Mouse (Mus musculus): ENCODE measurements around the gene Aplp1. TPM values are rescaled to one million over a fixed set of nuclear protein-coding genes. Genes with fewer than 3 reads are reported as not detected.

Gene Aplp1
- polyA plus RNA-seq, 1 experiment from 2014 or later, result 24.1 TPM

DNA sequence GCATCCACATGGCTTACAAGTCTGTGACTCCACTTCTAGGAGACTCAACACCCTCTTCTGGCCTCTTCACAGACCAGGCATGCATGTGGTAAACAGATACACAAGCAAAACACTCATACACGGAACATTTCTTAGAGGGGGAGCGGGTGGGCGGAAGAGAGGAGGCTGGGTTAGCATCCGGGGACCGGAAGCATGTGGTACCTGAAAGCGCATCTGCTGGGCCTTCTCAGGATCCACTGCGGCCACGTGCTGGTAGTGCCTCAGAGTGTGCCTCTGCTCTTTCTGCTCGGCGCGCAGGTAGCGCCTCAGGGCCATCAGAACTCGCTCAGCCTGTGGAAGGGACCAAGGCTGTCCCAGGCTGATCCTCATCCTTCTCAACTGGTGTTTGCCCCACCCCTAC, 5.6 kb downstream of the Aplp1 start:
- Histone ChIP-seq H3K27ac (no peak overlapping the region), H3K4me2 (ENCODE audit: low read length) (no peak overlapping the region), H3K9ac (ENCODE audit: low read depth, low read length) (no peak overlapping the region), H3K9me3 (replicated peaks; ENCODE audit: low read length) (no peaks in the 10 kb centered on the region), H3K4me1 (replicated peaks; ENCODE audit: insufficient read depth, low read length) (peaks cover 9% of the 10 kb centered on the region), H3K4me3 (replicated peaks; ENCODE audit: low read depth, low read length) (no peak overlapping the region), H3K27me3 (ENCODE audit: insufficient read depth, low read length) (no peaks in the 10 kb centered on the region), H3K36me3 (ENCODE audit: insufficient read depth, low read length) (no peaks in the 10 kb centered on the region)
- ATAC-seq (replicated peaks; ENCODE audit: low FRiP score, low read depth), result no peak
- no peak for TF ChIP-seq CTCF (IDR thresholded peaks at IDR 0.05; ENCODE audit: low read depth)
- 80% methylated on average over 13 of the region's 13 CpGs for WGBS
- no peak for DNase-seq (ENCODE audit: low spot score)

- Histone ChIP-seq H3K27me3 (ENCODE audit: insufficient read depth, low read length) (no peaks in the 10 kb centered on the region), H3K4me3 (replicated peaks; ENCODE audit: low read depth, low read length) (no peak overlapping the region), H3K27ac (no peak overlapping the region), H3K36me3 (ENCODE audit: insufficient read depth, low read length) (no peaks in the 10 kb centered on the region), H3K9ac (ENCODE audit: low read depth, low read length) (no peak overlapping the region), H3K4me2 (ENCODE audit: low read length) (no peak overlapping the region), H3K4me1 (replicated peaks; ENCODE audit: insufficient read depth, low read length) (no peaks in the 10 kb centered on the region), H3K9me3 (replicated peaks; ENCODE audit: low read length) (no peaks in the 10 kb centered on the region)
- no peak for TF ChIP-seq CTCF (IDR thresholded peaks at IDR 0.05; ENCODE audit: low read depth)
- ATAC-seq (replicated peaks; ENCODE audit: low FRiP score, low read depth), result no peak
- 20% methylated on average over 10 of the region's 10 CpGs for WGBS
- no peak for DNase-seq (ENCODE audit: low spot score)
Observed at GRCm38 (mm10) chr7:30436879-30437278, 8.5 kb downstream of the Aplp1 start.

DNA sequence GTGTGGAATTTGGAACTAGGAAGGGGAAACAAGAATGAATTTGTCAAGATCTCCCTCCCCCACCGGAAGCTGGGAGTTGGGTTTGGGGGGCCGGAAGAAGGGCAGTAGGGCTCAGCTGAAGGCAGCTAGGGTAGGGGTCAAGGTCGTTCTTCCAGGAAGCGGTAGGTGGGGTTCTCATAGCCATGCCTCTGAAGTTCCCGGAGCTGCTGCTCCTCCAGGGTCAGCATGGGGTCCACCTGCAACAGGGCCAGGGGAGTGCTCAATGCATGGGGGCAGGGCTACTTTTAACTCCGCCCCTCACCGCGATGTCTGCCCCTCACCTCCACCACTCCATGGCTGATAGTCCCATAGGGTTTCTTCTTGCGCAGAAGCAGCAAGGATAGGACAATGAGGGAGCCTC, 10.2 kb downstream of the Aplp1 start:
- Histone ChIP-seq H3K4me1 (replicated peaks; ENCODE audit: insufficient read depth, low read length) (no peaks in the 10 kb centered on the region), H3K9me3 (replicated peaks; ENCODE audit: low read length) (no peaks in the 10 kb centered on the region), H3K4me2 (ENCODE audit: low read length) (no peak overlapping the region), H3K4me3 (replicated peaks; ENCODE audit: low read depth, low read length) (no peak overlapping the region), H3K27ac (no peak overlapping the region), H3K27me3 (ENCODE audit: insufficient read depth, low read length) (no peaks in the 10 kb centered on the region), H3K36me3 (ENCODE audit: insufficient read depth, low read length) (no peaks in the 10 kb centered on the region), H3K9ac (ENCODE audit: low read depth, low read length) (no peak overlapping the region)
- ATAC-seq (replicated peaks; ENCODE audit: low FRiP score, low read depth) (no peak), DNase-seq (ENCODE audit: low spot score) (no peak)
- no peak for TF ChIP-seq CTCF (IDR thresholded peaks at IDR 0.05; ENCODE audit: low read depth)
- WGBS, result 47% methylated on average over 9 of the region's 9 CpGs

GRCm38 (mm10) chr7:30434701-30435100, 10.6 kb downstream of the Aplp1 start:
- no peak for TF ChIP-seq CTCF (IDR thresholded peaks at IDR 0.05; ENCODE audit: low read depth)
- H3K4me3 ChIP-seq (replicated peaks; ENCODE audit: low read depth, low read length), result no peak overlapping the region
- no peak for ATAC-seq (replicated peaks; ENCODE audit: low FRiP score, low read depth)
- H3K4me1 ChIP-seq (replicated peaks; ENCODE audit: insufficient read depth, low read length), result no peaks in the 10 kb centered on the region
- H3K36me3 ChIP-seq (ENCODE audit: insufficient read depth, low read length), result no peaks in the 10 kb centered on the region
- no peaks in the 10 kb centered on the region for H3K27me3 ChIP-seq (ENCODE audit: insufficient read depth, low read length)
- H3K27ac ChIP-seq, result no peak overlapping the region
- no peaks in the 10 kb centered on the region for H3K9me3 ChIP-seq (replicated peaks; ENCODE audit: low read length)
- no peak overlapping the region for H3K4me2 ChIP-seq (ENCODE audit: low read length)
- WGBS, result 75% methylated on average over 10 of the region's 10 CpGs
- no peak overlapping the region for H3K9ac ChIP-seq (ENCODE audit: low read depth, low read length)
- DNase-seq (ENCODE audit: low spot score), result no peak

- DNase-seq (ENCODE audit: low spot score), result peak; percentile 81
- no peak overlapping the region for H3K9ac ChIP-seq (ENCODE audit: low read depth, low read length)
- no peaks in the 10 kb centered on the region for H3K27me3 ChIP-seq (ENCODE audit: insufficient read depth, low read length)
- no peaks in the 10 kb centered on the region for H3K4me1 ChIP-seq (replicated peaks; ENCODE audit: insufficient read depth, low read length)
- ATAC-seq (replicated peaks; ENCODE audit: low FRiP score, low read depth), result no peak; the same call in 1 of the 2 replicates
- WGBS, result 4% methylated on average over 10 of the region's 10 CpGs
- H3K4me2 ChIP-seq (ENCODE audit: low read length), result no peak overlapping the region
- no peaks in the 10 kb centered on the region for H3K9me3 ChIP-seq (replicated peaks; ENCODE audit: low read length)
- no peak for TF ChIP-seq CTCF (IDR thresholded peaks at IDR 0.05; ENCODE audit: low read depth)
- no peak overlapping the region for H3K27ac ChIP-seq
- H3K36me3 ChIP-seq (ENCODE audit: insufficient read depth, low read length), result no peaks in the 10 kb centered on the region
- H3K4me3 ChIP-seq (replicated peaks; ENCODE audit: low read depth, low read length), result no peak overlapping the region
Observed at GRCm38 (mm10) chr7:30434238-30434637, 11.1 kb downstream of the Aplp1 start.

- Histone ChIP-seq H3K27me3 (ENCODE audit: insufficient read depth, low read length) (no peaks in the 10 kb centered on the region), H3K27ac (no peak overlapping the region), H3K4me3 (replicated peaks; ENCODE audit: low read depth, low read length) (no peak overlapping the region), H3K4me1 (replicated peaks; ENCODE audit: insufficient read depth, low read length) (no peaks in the 10 kb centered on the region), H3K36me3 (ENCODE audit: insufficient read depth, low read length) (no peaks in the 10 kb centered on the region), H3K9ac (ENCODE audit: low read depth, low read length) (no peak overlapping the region), H3K9me3 (replicated peaks; ENCODE audit: low read length) (no peaks in the 10 kb centered on the region), H3K4me2 (ENCODE audit: low read length) (no peak overlapping the region)
- ATAC-seq (replicated peaks; ENCODE audit: low FRiP score, low read depth), result no peak
- 8% methylated on average over 3 of the region's 3 CpGs for WGBS
- peak; percentile 80 for DNase-seq (ENCODE audit: low spot score)
- peak; percentile 74 for TF ChIP-seq CTCF (IDR thresholded peaks at IDR 0.05; ENCODE audit: low read depth)
Observed at GRCm38 (mm10) chr7:30431793-30432192, 13.5 kb downstream of the Aplp1 start.

- Histone ChIP-seq H3K9me3 (replicated peaks; ENCODE audit: low read length) (no peaks in the 10 kb centered on the region), H3K9ac (ENCODE audit: low read depth, low read length) (no peak overlapping the region), H3K36me3 (ENCODE audit: insufficient read depth, low read length) (no peaks in the 10 kb centered on the region), H3K4me3 (replicated peaks; ENCODE audit: low read depth, low read length) (no peak overlapping the region), H3K27ac (no peak overlapping the region), H3K4me2 (ENCODE audit: low read length) (no peak overlapping the region), H3K27me3 (ENCODE audit: insufficient read depth, low read length) (no peaks in the 10 kb centered on the region), H3K4me1 (replicated peaks; ENCODE audit: insufficient read depth, low read length) (no peaks in the 10 kb centered on the region)
- WGBS, result 29% methylated on average over 2 of the region's 2 CpGs
- DNase-seq (ENCODE audit: low spot score), result no peak
- no peak for TF ChIP-seq CTCF (IDR thresholded peaks at IDR 0.05; ENCODE audit: low read depth)
- no peak for ATAC-seq (replicated peaks; ENCODE audit: low FRiP score, low read depth)
Observed at GRCm38 (mm10) chr7:30430191-30430590, 15.1 kb downstream of the Aplp1 start.

Data from kidney, postnatal 0 days (tissue).